Mouse (Mus musculus): ENCODE data around the gene Rab36. TPM values are rescaled to one million over a fixed set of nuclear protein-coding genes. Genes with fewer than 3 reads are reported as not detected.
A peak's percentile ranks its signal among the peaks of the same experiment; 100 is the strongest.

Rab36 gene
- polyA plus RNA-seq, 1 experiment from 2014 or later = 11.8 TPM

GRCm38 (mm10) chr10:75053655-75054054 lies 16.8 kb downstream of the Rab36 start:
- peaks cover 7% of the 10 kb centered on the region; the same call in 1 of the 2 replicates for H3K4me1 ChIP-seq (ENCODE audit: control insufficient read depth, insufficient read depth, low read length)
- ATAC-seq (ENCODE audit: low FRiP score, low TSS enrichment) = no peak
- H3K36me3 ChIP-seq (ENCODE audit: control insufficient read depth, insufficient read depth, low read length) = no peaks in the 10 kb centered on the region
- no peak overlapping the region for H3K4me3 ChIP-seq (ENCODE audit: low read length)
- no peak overlapping the region for H3K9ac ChIP-seq (ENCODE audit: low read depth, low read length)
- H3K4me2 ChIP-seq (replicated peaks; ENCODE audit: low read depth, low read length) = no peak overlapping the region
- no peaks in the 10 kb centered on the region for H3K27me3 ChIP-seq (ENCODE audit: control insufficient read depth, insufficient read depth, low read length)
- 89% methylated on average over 4 of the region's 4 CpGs for WGBS
- H3K27ac ChIP-seq (ENCODE audit: low read depth, low read length) = no peak overlapping the region
- H3K9me3 ChIP-seq (ENCODE audit: control insufficient read depth, low read length) = no peaks in the 10 kb centered on the region

GRCm38 (mm10) chr10:75054125-75054524 lies 17.3 kb downstream of the Rab36 start:
- no peaks in the 10 kb centered on the region for H3K27me3 ChIP-seq (ENCODE audit: control insufficient read depth, insufficient read depth, low read length)
- H3K4me3 ChIP-seq (ENCODE audit: low read length) = no peak overlapping the region
- peaks cover 7% of the 10 kb centered on the region; the same call in 1 of the 2 replicates for H3K4me1 ChIP-seq (ENCODE audit: control insufficient read depth, insufficient read depth, low read length)
- no peak overlapping the region for H3K4me2 ChIP-seq (replicated peaks; ENCODE audit: low read depth, low read length)
- H3K9ac ChIP-seq (ENCODE audit: low read depth, low read length) = no peak overlapping the region
- no peak overlapping the region for H3K27ac ChIP-seq (ENCODE audit: low read depth, low read length)
- H3K36me3 ChIP-seq (ENCODE audit: control insufficient read depth, insufficient read depth, low read length) = no peaks in the 10 kb centered on the region
- no peaks in the 10 kb centered on the region for H3K9me3 ChIP-seq (ENCODE audit: control insufficient read depth, low read length)
- WGBS = 85% methylated on average over 6 of the region's 6 CpGs
- no peak for ATAC-seq (ENCODE audit: low FRiP score, low TSS enrichment)

GRCm38 (mm10) chr10:75055672-75056071 lies 18.8 kb downstream of the Rab36 start:
- 63% methylated on average over 5 of the region's 5 CpGs for WGBS
- Histone ChIP-seq H3K4me1 (ENCODE audit: control insufficient read depth, insufficient read depth, low read length) (peaks cover 15% of the 10 kb centered on the region), H3K4me3 (ENCODE audit: low read length) (no peak overlapping the region), H3K9ac (ENCODE audit: low read depth, low read length) (no peak overlapping the region), H3K27ac (ENCODE audit: low read depth, low read length) (no peak overlapping the region), H3K9me3 (ENCODE audit: control insufficient read depth, low read length) (no peaks in the 10 kb centered on the region), H3K36me3 (ENCODE audit: control insufficient read depth, insufficient read depth, low read length) (no peaks in the 10 kb centered on the region), H3K27me3 (ENCODE audit: control insufficient read depth, insufficient read depth, low read length) (no peaks in the 10 kb centered on the region), H3K4me2 (replicated peaks; ENCODE audit: low read depth, low read length) (no peak overlapping the region)
- no peak for ATAC-seq (ENCODE audit: low FRiP score, low TSS enrichment)

GRCm38 (mm10) chr10:75056255-75056654 lies 19.4 kb downstream of the Rab36 start:
- no peak overlapping the region for H3K27ac ChIP-seq (ENCODE audit: low read depth, low read length)
- no peak overlapping the region for H3K4me3 ChIP-seq (ENCODE audit: low read length)
- H3K4me1 ChIP-seq (ENCODE audit: control insufficient read depth, insufficient read depth, low read length) = peaks cover 15% of the 10 kb centered on the region
- H3K36me3 ChIP-seq (ENCODE audit: control insufficient read depth, insufficient read depth, low read length) = no peaks in the 10 kb centered on the region
- no peaks in the 10 kb centered on the region for H3K9me3 ChIP-seq (ENCODE audit: control insufficient read depth, low read length)
- no peak overlapping the region for H3K4me2 ChIP-seq (replicated peaks; ENCODE audit: low read depth, low read length)
- ATAC-seq (ENCODE audit: low FRiP score, low TSS enrichment) = no peak
- no peaks in the 10 kb centered on the region for H3K27me3 ChIP-seq (ENCODE audit: control insufficient read depth, insufficient read depth, low read length)
- H3K9ac ChIP-seq (ENCODE audit: low read depth, low read length) = no peak overlapping the region
- WGBS = 21% methylated on average over 4 of the region's 4 CpGs

- no peak for ATAC-seq (ENCODE audit: low FRiP score, low TSS enrichment)
- Histone ChIP-seq H3K4me3 (ENCODE audit: low read length) (no peak overlapping the region), H3K4me1 (ENCODE audit: control insufficient read depth, insufficient read depth, low read length) (peaks cover 30% of the 10 kb centered on the region), H3K27ac (ENCODE audit: low read depth, low read length) (no peak overlapping the region), H3K9me3 (ENCODE audit: control insufficient read depth, low read length) (no peaks in the 10 kb centered on the region), H3K36me3 (ENCODE audit: control insufficient read depth, insufficient read depth, low read length) (no peaks in the 10 kb centered on the region), H3K4me2 (replicated peaks; ENCODE audit: low read depth, low read length) (no peak overlapping the region), H3K9ac (ENCODE audit: low read depth, low read length) (no peak overlapping the region), H3K27me3 (ENCODE audit: control insufficient read depth, insufficient read depth, low read length) (no peaks in the 10 kb centered on the region)
- 85% methylated on average over 8 of the region's 8 CpGs for WGBS
Observed at GRCm38 (mm10) chr10:75058336-75058735, 21.5 kb downstream of the Rab36 start.

GRCm38 (mm10) chr10:75058761-75059395 lies 22.0 kb downstream of the Rab36 start:
- Histone ChIP-seq H3K4me3 (ENCODE audit: low read length) (no peak overlapping the region), H3K4me2 (replicated peaks; ENCODE audit: low read depth, low read length) (0 out of 2 replicates have a peak overlapping the region, but pooled peaks have one; percentile 12), H3K27me3 (ENCODE audit: control insufficient read depth, insufficient read depth, low read length) (no peaks in the 10 kb centered on the region), H3K4me1 (ENCODE audit: control insufficient read depth, insufficient read depth, low read length) (peaks cover 36% of the 10 kb centered on the region), H3K27ac (ENCODE audit: low read depth, low read length) (no peak overlapping the region), H3K9ac (ENCODE audit: low read depth, low read length) (no peak overlapping the region), H3K36me3 (ENCODE audit: control insufficient read depth, insufficient read depth, low read length) (no peaks in the 10 kb centered on the region), H3K9me3 (ENCODE audit: control insufficient read depth, low read length) (no peaks in the 10 kb centered on the region)
- no peak for ATAC-seq (ENCODE audit: low FRiP score, low TSS enrichment)
- WGBS = 41% methylated on average over 9 of the region's 9 CpGs

GRCm38 (mm10) chr10:75059396-75059795 lies 22.5 kb downstream of the Rab36 start:
- no peak for ATAC-seq (ENCODE audit: low FRiP score, low TSS enrichment)
- Histone ChIP-seq H3K4me1 (ENCODE audit: control insufficient read depth, insufficient read depth, low read length) (peaks cover 41% of the 10 kb centered on the region), H3K4me2 (replicated peaks; ENCODE audit: low read depth, low read length) (peak overlapping the region; percentile 91), H3K9me3 (ENCODE audit: control insufficient read depth, low read length) (no peaks in the 10 kb centered on the region), H3K4me3 (ENCODE audit: low read length) (no peak overlapping the region), H3K27me3 (ENCODE audit: control insufficient read depth, insufficient read depth, low read length) (no peaks in the 10 kb centered on the region), H3K9ac (ENCODE audit: low read depth, low read length) (no peak overlapping the region), H3K36me3 (ENCODE audit: control insufficient read depth, insufficient read depth, low read length) (no peaks in the 10 kb centered on the region), H3K27ac (ENCODE audit: low read depth, low read length) (no peak overlapping the region)
- 2% methylated on average over 11 of the region's 11 CpGs for WGBS

- under 1% methylated on average over 48 of the region's 73 CpGs for WGBS
- Histone ChIP-seq H3K9ac (ENCODE audit: low read depth, low read length) (peak within 1 kb of the TSS; percentile 88), H3K27ac (ENCODE audit: low read depth, low read length) (no peak within 1 kb of the TSS), H3K4me1 (ENCODE audit: control insufficient read depth, insufficient read depth, low read length) (peaks cover 41% of the 10 kb centered on the region), H3K4me2 (replicated peaks; ENCODE audit: low read depth, low read length) (peak within 1 kb of the TSS; percentile 91), H3K4me3 (ENCODE audit: low read length) (peak within 1 kb of the TSS; percentile 93), H3K9me3 (ENCODE audit: control insufficient read depth, low read length) (no peaks in the 10 kb centered on the region), H3K27me3 (ENCODE audit: control insufficient read depth, insufficient read depth, low read length) (no peaks in the 10 kb centered on the region), H3K36me3 (ENCODE audit: control insufficient read depth, insufficient read depth, low read length) (no peaks in the 10 kb centered on the region; the same call in 1 of the 2 replicates)
- peak; percentile 91 for ATAC-seq (ENCODE audit: low FRiP score, low TSS enrichment)
Observed at GRCm38 (mm10) chr10:75060217-75060842, 23.5 kb downstream of the Rab36 start, which contains the start of gene Bcr. Bcr (plus strand) TSS chr10:75060592.

- under 1% methylated on average over 24 of the region's 48 CpGs for WGBS
- peak overlapping the region; percentile 91 for H3K4me2 ChIP-seq (replicated peaks; ENCODE audit: low read depth, low read length)
- H3K4me3 ChIP-seq (ENCODE audit: low read length) = peak overlapping the region; percentile 93
- H3K4me1 ChIP-seq (ENCODE audit: control insufficient read depth, insufficient read depth, low read length) = peaks cover 38% of the 10 kb centered on the region
- no peaks in the 10 kb centered on the region for H3K27me3 ChIP-seq (ENCODE audit: control insufficient read depth, insufficient read depth, low read length)
- H3K9ac ChIP-seq (ENCODE audit: low read depth, low read length) = peak overlapping the region; percentile 88
- H3K36me3 ChIP-seq (ENCODE audit: control insufficient read depth, insufficient read depth, low read length) = no peaks in the 10 kb centered on the region; the same call in 1 of the 2 replicates
- H3K9me3 ChIP-seq (ENCODE audit: control insufficient read depth, low read length) = no peaks in the 10 kb centered on the region
- no peak overlapping the region for H3K27ac ChIP-seq (ENCODE audit: low read depth, low read length)
- peak; percentile 28 for ATAC-seq (ENCODE audit: low FRiP score, low TSS enrichment)
Observed at GRCm38 (mm10) chr10:75060843-75061235, 24.0 kb downstream of the Rab36 start.

All from kidney, embryonic 14.5 days (tissue).